Mouse (Mus musculus): Measurements from ENCODE around the gene Psmc1. TPM values are rescaled to one million over a fixed set of nuclear protein-coding genes. Genes with fewer than 3 reads are reported as not detected.

Gene Psmc1
- polyA plus RNA-seq, 1 experiment from 2014 or later: 413 TPM

DNA sequence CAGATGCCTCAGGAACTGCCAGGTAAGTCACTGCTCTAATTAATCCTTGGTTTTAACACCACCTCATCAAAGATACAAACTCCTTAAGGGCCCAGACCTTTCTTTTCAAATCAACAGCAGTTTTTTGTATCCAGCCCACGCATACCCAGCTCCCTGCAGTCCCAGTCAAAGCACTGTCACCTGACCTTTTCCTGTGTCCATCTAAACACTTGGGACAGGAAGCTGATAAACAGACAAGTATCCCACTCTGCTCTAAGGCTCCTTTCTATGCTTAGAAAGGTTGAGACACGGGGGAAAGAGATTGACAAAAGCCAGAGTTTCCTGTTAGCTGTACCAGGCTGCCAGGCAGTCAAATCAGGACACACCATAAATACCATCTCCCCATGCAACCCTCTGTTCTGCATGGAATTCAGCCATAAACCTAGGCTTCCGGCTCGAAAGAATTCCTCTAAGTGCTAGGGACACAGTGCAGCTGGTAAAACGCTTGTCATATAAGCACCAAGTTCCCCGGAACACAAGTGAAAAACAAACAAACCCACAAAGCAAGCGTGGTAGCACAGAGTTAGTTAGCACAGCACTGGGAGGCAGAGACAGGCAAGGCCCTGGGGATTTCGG, 18.0 kb downstream of the Psmc1 start:
- Histone ChIP-seq H3K4me3 (ENCODE audit: low read depth, low read length) (no peak overlapping the region), H3K4me1 (ENCODE audit: control insufficient read depth, insufficient read depth, low read length) (0 out of 2 replicates have a peak, but pooled peaks cover 2% of the 10 kb centered on the region), H3K9ac (ENCODE audit: low read length) (no peak overlapping the region), H3K9me3 (ENCODE audit: control insufficient read depth, low read length) (no peaks in the 10 kb centered on the region), H3K36me3 (ENCODE audit: control insufficient read depth, insufficient read depth, low read length) (peaks cover 29% of the 10 kb centered on the region), H3K27me3 (ENCODE audit: control insufficient read depth, insufficient read depth, low read length) (no peaks in the 10 kb centered on the region), H3K27ac (replicated peaks; ENCODE audit: low read depth, low read length) (0 out of 2 replicates have a peak overlapping the region, but pooled peaks have one; percentile 5), H3K4me2 (ENCODE audit: low read depth, severe bottlenecking) (no peak overlapping the region)
- 45% methylated on average over 8 of the region's 8 CpGs for WGBS
- ATAC-seq (ENCODE audit: insufficient number of reproducible peaks, low FRiP score, low TSS enrichment, low read depth) (peak; percentile 42; the same call in 1 of the 2 replicates), DNase-seq (ENCODE audit: low spot score) (peak; percentile 41)

DNA sequence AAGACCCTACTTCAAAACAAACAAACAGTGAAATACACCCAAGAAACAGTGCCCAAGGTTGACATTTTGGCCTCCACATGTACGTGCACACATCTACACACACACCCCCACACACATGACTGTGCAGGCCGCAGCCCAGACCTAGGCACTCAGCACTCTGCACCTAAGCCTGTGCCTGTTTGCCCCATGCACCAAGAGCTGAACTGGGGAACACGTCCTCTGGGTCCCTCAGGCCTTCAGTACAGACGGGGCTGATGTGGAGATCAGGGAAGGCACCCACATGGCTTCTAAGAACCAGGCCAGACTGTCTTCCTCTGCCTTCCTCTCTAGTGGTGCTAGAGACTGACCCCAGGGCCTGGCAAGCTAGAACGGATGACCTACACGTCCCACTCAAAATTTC, 18.6 kb downstream of the Psmc1 start:
- ATAC-seq (ENCODE audit: insufficient number of reproducible peaks, low FRiP score, low TSS enrichment, low read depth): no peak
- Histone ChIP-seq H3K4me1 (ENCODE audit: control insufficient read depth, insufficient read depth, low read length) (0 out of 2 replicates have a peak, but pooled peaks cover 2% of the 10 kb centered on the region), H3K9me3 (ENCODE audit: control insufficient read depth, low read length) (no peaks in the 10 kb centered on the region), H3K9ac (ENCODE audit: low read length) (no peak overlapping the region), H3K36me3 (ENCODE audit: control insufficient read depth, insufficient read depth, low read length) (peaks cover 25% of the 10 kb centered on the region), H3K4me3 (ENCODE audit: low read depth, low read length) (no peak overlapping the region), H3K27ac (replicated peaks; ENCODE audit: low read depth, low read length) (0 out of 2 replicates have a peak overlapping the region, but pooled peaks have one; percentile 5), H3K27me3 (ENCODE audit: control insufficient read depth, insufficient read depth, low read length) (no peaks in the 10 kb centered on the region), H3K4me2 (ENCODE audit: low read depth, severe bottlenecking) (no peak overlapping the region)
- no peak for DNase-seq (ENCODE audit: low spot score)
- 59% methylated on average over 6 of the region's 6 CpGs for WGBS

DNA sequence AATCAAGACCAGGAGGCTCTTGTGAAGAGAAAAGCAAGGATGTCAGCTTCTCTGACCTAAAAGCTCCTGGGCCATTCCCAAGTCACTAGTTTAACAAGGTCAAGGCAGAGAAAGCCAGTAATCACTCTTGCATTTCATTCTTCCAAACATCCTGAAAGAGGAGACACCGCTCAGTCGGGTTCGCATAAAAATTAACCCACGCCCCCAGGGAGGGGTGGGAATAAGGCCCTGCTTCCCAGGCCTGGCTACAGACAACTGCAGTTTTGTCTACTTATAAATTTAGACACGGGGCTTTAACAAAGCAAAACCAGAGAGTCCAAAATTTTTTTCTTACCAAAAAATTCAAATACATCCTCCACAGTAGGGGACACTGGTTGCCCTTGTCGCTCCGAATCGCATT, 19.0 kb downstream of the Psmc1 start:
- WGBS: 69% methylated on average over 8 of the region's 8 CpGs
- peaks cover 23% of the 10 kb centered on the region for H3K36me3 ChIP-seq (ENCODE audit: control insufficient read depth, insufficient read depth, low read length)

DNA sequence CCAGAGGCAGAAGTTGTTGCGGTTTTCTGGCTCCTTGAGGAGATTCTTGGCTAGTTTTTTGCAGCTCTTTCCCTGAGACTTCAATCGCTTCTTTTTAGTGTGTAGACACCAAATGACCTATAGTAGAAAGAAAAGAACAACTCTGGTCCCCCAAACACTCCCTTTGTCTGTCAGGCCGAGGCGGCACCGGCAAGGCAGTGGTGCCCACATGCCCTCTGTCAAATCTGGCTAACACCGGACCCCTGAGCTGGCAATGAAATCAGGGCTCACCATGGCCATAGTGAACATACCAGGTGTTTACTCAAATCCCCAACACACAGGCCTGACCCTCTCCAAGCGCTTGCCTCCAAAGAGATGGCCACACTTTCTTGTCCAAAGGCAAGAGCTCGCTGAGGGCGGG, 21.2 kb downstream of the Psmc1 start:
- no peak overlapping the region for H3K27ac ChIP-seq (replicated peaks; ENCODE audit: low read depth, low read length)
- DNase-seq (ENCODE audit: low spot score) (no peak), ATAC-seq (ENCODE audit: insufficient number of reproducible peaks, low FRiP score, low TSS enrichment, low read depth) (no peak)
- peaks cover 16% of the 10 kb centered on the region for H3K36me3 ChIP-seq (ENCODE audit: control insufficient read depth, insufficient read depth, low read length)
- no peak overlapping the region for H3K9ac ChIP-seq (ENCODE audit: low read length)
- no peak overlapping the region for H3K4me3 ChIP-seq (ENCODE audit: low read depth, low read length)
- H3K4me1 ChIP-seq (ENCODE audit: control insufficient read depth, insufficient read depth, low read length): 0 out of 2 replicates have a peak, but pooled peaks cover 2% of the 10 kb centered on the region
- WGBS: 91% methylated on average over 9 of the region's 9 CpGs
- H3K27me3 ChIP-seq (ENCODE audit: control insufficient read depth, insufficient read depth, low read length): no peaks in the 10 kb centered on the region
- H3K4me2 ChIP-seq (ENCODE audit: low read depth, severe bottlenecking): no peak overlapping the region
- no peaks in the 10 kb centered on the region for H3K9me3 ChIP-seq (ENCODE audit: control insufficient read depth, low read length)

More for the DNA sequence above, 19.0 kb downstream of the Psmc1 start:
- Histone ChIP-seq H3K4me2 (ENCODE audit: low read depth, severe bottlenecking) (no peak overlapping the region), H3K27me3 (ENCODE audit: control insufficient read depth, insufficient read depth, low read length) (no peaks in the 10 kb centered on the region), H3K4me3 (ENCODE audit: low read depth, low read length) (no peak overlapping the region), H3K27ac (replicated peaks; ENCODE audit: low read depth, low read length) (no peak overlapping the region), H3K9ac (ENCODE audit: low read length) (no peak overlapping the region; the same call in 1 of the 2 replicates), H3K4me1 (ENCODE audit: control insufficient read depth, insufficient read depth, low read length) (0 out of 2 replicates have a peak, but pooled peaks cover 2% of the 10 kb centered on the region), H3K9me3 (ENCODE audit: control insufficient read depth, low read length) (no peaks in the 10 kb centered on the region)
- DNase-seq (ENCODE audit: low spot score) (no peak), ATAC-seq (ENCODE audit: insufficient number of reproducible peaks, low FRiP score, low TSS enrichment, low read depth) (no peak)

DNA sequence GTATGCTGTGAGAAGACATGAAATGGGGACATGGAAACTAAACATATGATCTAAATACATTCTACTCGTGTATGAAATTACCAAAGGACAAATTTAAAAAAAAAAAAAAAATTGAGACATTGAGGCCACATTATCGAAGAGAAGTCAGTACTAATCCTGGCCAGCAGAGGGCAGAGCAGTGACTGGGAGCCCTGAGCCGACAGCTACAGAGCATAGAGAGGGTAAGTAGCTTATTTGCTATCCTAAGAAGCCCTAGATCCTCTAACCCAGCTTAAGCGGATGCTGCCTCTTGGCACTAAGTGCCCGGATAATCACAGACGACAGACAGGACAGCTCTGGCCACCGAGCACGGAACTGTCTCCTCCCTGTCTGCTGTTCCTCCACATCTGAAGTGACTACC, 21.7 kb downstream of the Psmc1 start:
- H3K9ac ChIP-seq (ENCODE audit: low read length): no peak overlapping the region
- H3K27ac ChIP-seq (replicated peaks; ENCODE audit: low read depth, low read length): no peak overlapping the region
- H3K4me3 ChIP-seq (ENCODE audit: low read depth, low read length): no peak overlapping the region
- no peaks in the 10 kb centered on the region for H3K9me3 ChIP-seq (ENCODE audit: control insufficient read depth, low read length)
- H3K4me2 ChIP-seq (ENCODE audit: low read depth, severe bottlenecking): no peak overlapping the region
- H3K36me3 ChIP-seq (ENCODE audit: control insufficient read depth, insufficient read depth, low read length): peaks cover 16% of the 10 kb centered on the region
- DNase-seq (ENCODE audit: low spot score): peak; percentile 84
- no peak for ATAC-seq (ENCODE audit: insufficient number of reproducible peaks, low FRiP score, low TSS enrichment, low read depth)
- H3K4me1 ChIP-seq (ENCODE audit: control insufficient read depth, insufficient read depth, low read length): 0 out of 2 replicates have a peak, but pooled peaks cover 2% of the 10 kb centered on the region
- no peaks in the 10 kb centered on the region for H3K27me3 ChIP-seq (ENCODE audit: control insufficient read depth, insufficient read depth, low read length)
- WGBS: 59% methylated on average over 8 of the region's 8 CpGs

DNA sequence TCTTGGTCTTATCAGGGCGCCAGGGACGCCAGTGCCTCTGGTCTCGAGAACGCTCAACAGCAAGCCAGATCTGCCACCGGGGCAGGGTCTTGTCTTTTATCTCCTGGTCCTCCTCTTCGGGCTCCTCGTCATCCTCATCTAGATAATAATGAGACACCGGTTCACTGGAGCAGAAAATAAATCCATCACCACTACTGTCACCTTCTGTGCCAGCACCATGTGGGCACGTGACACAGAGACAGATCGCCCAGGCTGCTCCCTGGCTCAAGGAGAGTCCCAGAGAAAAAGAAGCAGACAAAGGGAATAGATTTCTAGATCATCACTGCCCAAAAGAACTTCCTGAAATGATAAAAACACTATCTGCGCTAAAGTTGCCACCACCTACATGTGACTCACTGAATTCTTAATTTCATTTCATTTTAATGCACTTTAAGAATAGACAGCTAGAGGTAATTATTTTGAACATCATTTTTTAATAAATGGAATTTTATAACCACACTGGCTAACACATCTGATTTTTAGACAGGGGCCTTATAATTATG, 24.5 kb downstream of the Psmc1 start:
- Histone ChIP-seq H3K36me3 (ENCODE audit: control insufficient read depth, insufficient read depth, low read length) (peaks cover 23% of the 10 kb centered on the region; the same call in 1 of the 2 replicates), H3K9ac (ENCODE audit: low read length) (no peak overlapping the region), H3K27ac (replicated peaks; ENCODE audit: low read depth, low read length) (no peak overlapping the region), H3K27me3 (ENCODE audit: control insufficient read depth, insufficient read depth, low read length) (no peaks in the 10 kb centered on the region), H3K4me1 (ENCODE audit: control insufficient read depth, insufficient read depth, low read length) (no peaks in the 10 kb centered on the region), H3K4me3 (ENCODE audit: low read depth, low read length) (no peak overlapping the region), H3K9me3 (ENCODE audit: control insufficient read depth, low read length) (no peaks in the 10 kb centered on the region), H3K4me2 (ENCODE audit: low read depth, severe bottlenecking) (no peak overlapping the region)
- ATAC-seq (ENCODE audit: insufficient number of reproducible peaks, low FRiP score, low TSS enrichment, low read depth) (no peak), DNase-seq (ENCODE audit: low spot score) (no peak)
- 92% methylated on average over 11 of the region's 11 CpGs for WGBS

DNA sequence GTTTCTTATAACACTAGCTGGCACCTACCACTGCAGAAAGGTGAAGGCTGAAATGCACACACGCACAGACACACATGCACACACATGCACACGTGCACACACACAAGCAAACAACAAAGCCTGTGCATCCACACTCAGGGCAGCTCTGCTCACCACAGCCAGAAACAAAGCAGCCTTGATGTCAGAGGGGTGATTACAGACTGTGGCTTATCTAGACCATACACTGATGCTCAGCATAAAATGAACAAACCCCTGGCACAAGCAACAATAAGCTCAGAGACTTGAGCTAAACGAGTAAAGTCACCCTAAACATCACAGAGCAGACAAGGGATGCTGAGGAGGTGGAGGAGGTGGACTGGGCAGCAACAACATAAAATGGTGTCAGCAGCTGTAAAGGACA, 25.2 kb downstream of the Psmc1 start:
- ATAC-seq (ENCODE audit: insufficient number of reproducible peaks, low FRiP score, low TSS enrichment, low read depth) (no peak), DNase-seq (ENCODE audit: low spot score) (no peak)
- Histone ChIP-seq H3K4me2 (ENCODE audit: low read depth, severe bottlenecking) (no peak overlapping the region), H3K4me1 (ENCODE audit: control insufficient read depth, insufficient read depth, low read length) (no peaks in the 10 kb centered on the region), H3K9me3 (ENCODE audit: control insufficient read depth, low read length) (no peaks in the 10 kb centered on the region), H3K27me3 (ENCODE audit: control insufficient read depth, insufficient read depth, low read length) (no peaks in the 10 kb centered on the region), H3K9ac (ENCODE audit: low read length) (no peak overlapping the region), H3K27ac (replicated peaks; ENCODE audit: low read depth, low read length) (no peak overlapping the region), H3K36me3 (ENCODE audit: control insufficient read depth, insufficient read depth, low read length) (peaks cover 25% of the 10 kb centered on the region), H3K4me3 (ENCODE audit: low read depth, low read length) (no peak overlapping the region)
- WGBS: 88% methylated on average over 3 of the region's 3 CpGs

DNA sequence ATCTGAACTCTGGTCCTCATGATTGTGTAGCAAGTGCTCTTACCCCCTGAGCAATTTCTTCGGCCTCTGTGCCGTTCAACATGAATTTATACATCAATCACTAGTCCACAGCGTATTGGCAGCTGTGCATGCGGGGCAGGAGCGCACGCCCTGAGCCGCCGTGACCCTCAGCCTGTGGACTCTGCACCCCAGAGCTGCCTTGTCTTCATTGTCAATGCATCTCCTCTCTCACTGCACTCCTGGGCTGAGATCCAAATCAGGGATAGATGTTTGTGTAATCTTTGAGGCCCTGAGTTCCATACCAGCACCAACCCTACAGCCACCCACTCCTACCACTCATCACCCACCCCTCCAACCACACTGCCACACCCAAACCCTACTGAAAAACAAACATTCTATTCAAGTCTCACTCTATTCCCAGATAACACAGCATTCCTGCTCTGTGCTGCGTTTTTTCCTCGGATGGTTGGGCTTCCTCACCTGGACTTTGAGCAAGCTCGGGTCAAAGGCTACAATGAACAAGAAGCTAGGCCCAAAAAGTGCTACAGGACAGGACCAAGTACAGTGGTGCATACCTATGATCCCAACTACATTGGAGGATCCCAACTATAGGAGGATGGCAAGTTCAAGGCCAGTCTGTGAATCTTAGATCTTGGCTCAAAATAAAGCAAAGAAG, 33.0 kb downstream of the Psmc1 start:
- ATAC-seq (ENCODE audit: insufficient number of reproducible peaks, low FRiP score, low TSS enrichment, low read depth): no peak

More for the DNA sequence above, 33.0 kb downstream of the Psmc1 start:
- H3K36me3 ChIP-seq (ENCODE audit: control insufficient read depth, insufficient read depth, low read length): peaks cover 33% of the 10 kb centered on the region
- no peaks in the 10 kb centered on the region for H3K27me3 ChIP-seq (ENCODE audit: control insufficient read depth, insufficient read depth, low read length)
- H3K4me2 ChIP-seq (ENCODE audit: low read depth, severe bottlenecking): no peak overlapping the region
- no peaks in the 10 kb centered on the region for H3K4me1 ChIP-seq (ENCODE audit: control insufficient read depth, insufficient read depth, low read length)
- no peak for DNase-seq (ENCODE audit: low spot score)
- 94% methylated on average over 11 of the region's 11 CpGs for WGBS
- H3K27ac ChIP-seq (replicated peaks; ENCODE audit: low read depth, low read length): no peak overlapping the region
- H3K9me3 ChIP-seq (ENCODE audit: control insufficient read depth, low read length): no peaks in the 10 kb centered on the region
- H3K9ac ChIP-seq (ENCODE audit: low read length): no peak overlapping the region
- H3K4me3 ChIP-seq (ENCODE audit: low read depth, low read length): no peak overlapping the region
